Mouse (Mus musculus): ENCODE data around the gene Tmem255b.

Tmem255b gene

GRCm38 (mm10) chr8:13446456-13446855 is 11.5 kb downstream of the Tmem255b start:
- DNase-seq (ENCODE audit: low spot score in 2 of 2), result no peak

- DNase-seq (ENCODE audit: low spot score in 2 of 2), result no peak
These were observed 13.2 kb downstream of the Tmem255b start for GRCm38 (mm10) chr8:13448145-13448544.

- no peak for DNase-seq (ENCODE audit: low spot score in 2 of 2)
These were observed 16.8 kb downstream of the Tmem255b start for GRCm38 (mm10) chr8:13451747-13452277.

GRCm38 (mm10) chr8:13454341-13455113 is 19.5 kb downstream of the Tmem255b start:
- DNase-seq (ENCODE audit: low spot score in 2 of 2), result no peak

- peak in 1 of 2 experiments; percentile 18 for DNase-seq (ENCODE audit: low spot score in 2 of 2)
These were observed 20.3 kb downstream of the Tmem255b start for GRCm38 (mm10) chr8:13455295-13455694.

GRCm38 (mm10) chr8:13459431-13459830 is 24.4 kb downstream of the Tmem255b start:
- no peak for DNase-seq (ENCODE audit: low spot score in 2 of 2)

- no peak for DNase-seq (ENCODE audit: low spot score in 2 of 2)
These were observed 26.2 kb downstream of the Tmem255b start for GRCm38 (mm10) chr8:13461085-13461765.

- DNase-seq (ENCODE audit: low spot score in 2 of 2), result peak; percentile 10 to 18
These were observed 26.9 kb downstream of the Tmem255b start for GRCm38 (mm10) chr8:13461843-13462242.

- DNase-seq (ENCODE audit: low spot score in 2 of 2), result peak; percentile 23 to 25
These were observed 27.4 kb downstream of the Tmem255b start for GRCm38 (mm10) chr8:13462392-13462791.

GRCm38 (mm10) chr8:13465324-13465723 is 30.3 kb downstream of the Tmem255b start:
- DNase-seq (ENCODE audit: low spot score in 2 of 2), result no peak

- no peak for DNase-seq (ENCODE audit: low spot score in 2 of 2)
These were observed 32.0 kb downstream of the Tmem255b start for GRCm38 (mm10) chr8:13466989-13467388.

- no peak for DNase-seq (ENCODE audit: low spot score in 2 of 2)
These were observed 33.7 kb downstream of the Tmem255b start for GRCm38 (mm10) chr8:13468737-13469136.

GRCm38 (mm10) chr8:13471484-13471883 is 36.5 kb downstream of the Tmem255b start:
- no peak for DNase-seq (ENCODE audit: low spot score in 2 of 2)

- no peak for DNase-seq (ENCODE audit: low spot score in 2 of 2)
These were observed 37.3 kb downstream of the Tmem255b start for GRCm38 (mm10) chr8:13472284-13472683.

- DNase-seq (ENCODE audit: low spot score in 2 of 2), result no peak
These were observed 40.9 kb downstream of the Tmem255b start for GRCm38 (mm10) chr8:13475892-13476291.

GRCm38 (mm10) chr8:13481089-13481554 is 46.1 kb downstream of the Tmem255b start:
- no peak for DNase-seq (ENCODE audit: low spot score in 2 of 2)

- no peak for DNase-seq (ENCODE audit: low spot score in 2 of 2)
These were observed 46.6 kb downstream of the Tmem255b start for GRCm38 (mm10) chr8:13481596-13481995.

- DNase-seq (ENCODE audit: low spot score in 2 of 2), result no peak
These were observed 47.3 kb downstream of the Tmem255b start for GRCm38 (mm10) chr8:13482101-13482801.

GRCm38 (mm10) chr8:13483191-13483590 is 48.2 kb downstream of the Tmem255b start:
- no peak for DNase-seq (ENCODE audit: low spot score in 2 of 2)

- DNase-seq (ENCODE audit: low spot score in 2 of 2), result no peak
These were observed 54.4 kb downstream of the Tmem255b start for GRCm38 (mm10) chr8:13489351-13489750.

GRCm38 (mm10) chr8:13489986-13490910 is 55.3 kb downstream of the Tmem255b start:
- DNase-seq (ENCODE audit: low spot score in 2 of 2), result no peak

All from spleen, postnatal 36 days (tissue).